Mouse (Mus musculus) liver, embryonic 14.5 days (tissue): ENCODE results near the gene Hyal1.

Experiments used
- CTCF ChIP-seq: IDR thresholded peaks from 2 replicates; pipeline ENCODE4 v1.5.1; 2016; ENCODE audit warnings: antibody characterized with exemption, low read depth, control low read depth
- EP300 ChIP-seq: IDR thresholded peaks from 2 replicates; pipeline ENCODE4 v1.6.1; 2016; ENCODE audit warnings: antibody characterized with exemption, low read depth

DNA sequence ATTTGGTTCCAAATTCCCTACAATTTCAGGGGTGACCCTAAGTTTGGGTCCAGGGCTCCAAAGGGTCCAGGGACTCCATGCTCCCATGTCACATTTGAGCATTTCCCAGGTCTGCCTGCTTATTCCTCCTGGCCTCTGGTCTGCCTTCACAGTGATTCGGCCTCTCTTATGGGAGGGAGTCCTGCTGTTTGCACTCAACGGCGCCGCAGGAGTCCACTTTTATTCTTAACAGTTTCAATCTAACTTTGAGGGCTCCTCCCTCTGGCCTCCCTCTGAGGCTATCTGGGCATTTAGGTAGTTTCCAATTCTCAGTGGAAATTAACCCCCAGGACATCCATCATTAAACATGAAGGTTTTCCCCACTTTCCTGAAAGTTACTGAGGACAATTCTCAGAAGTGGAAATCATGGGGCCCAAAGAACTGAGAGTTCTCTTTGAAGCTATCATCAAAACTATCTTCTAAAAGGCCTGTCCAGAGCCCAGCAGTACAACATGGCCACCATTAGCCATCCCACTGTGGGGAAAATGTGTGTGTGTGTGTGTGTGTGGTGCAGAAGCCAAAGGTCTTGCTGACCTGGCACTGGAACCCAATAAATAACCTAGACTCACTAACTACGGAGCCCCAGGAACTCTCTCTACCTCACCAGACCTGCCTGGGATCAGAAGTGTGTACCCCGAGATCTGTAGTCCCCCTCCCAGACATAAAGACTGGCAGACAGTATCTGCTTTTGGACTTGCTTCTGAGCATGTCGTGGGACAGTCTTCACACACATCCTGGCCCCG, 17.7 kb downstream of the Hyal1 start:
- TF ChIP-seq CTCF (no peak), EP300 (no peak)
